Mouse (Mus musculus) limb, embryonic 14.5 days (tissue): Measurements from ENCODE around the gene Elac2. TPM values are rescaled to one million over a fixed set of nuclear protein-coding genes. Genes with fewer than 3 reads are reported as not detected.

Experiments used
- ATAC-seq: fragments of 200-750 bp; cut with Nextera tagmentation; 2 replicates; pipeline ENCODE4 v1.8.0; 2017; ENCODE audit warnings: low read depth, moderate number of reproducible peaks, moderate TSS enrichment; ENCODE audit not compliant: low FRiP score
- DNase-seq: peaks from one replicate; pipeline ENCODE4 v3.0.0-alpha.2; 2015; ENCODE audit warnings: low spot score
- H3K27ac ChIP-seq: fragments of 300-500 bp; sonication (generic); replicated peaks from 2 replicates; pipeline ENCODE4 v1.5.1; 2014; ENCODE audit warnings: low read depth, mild to moderate bottlenecking, low read length, moderate library complexity, mixed read lengths
- H3K27me3 ChIP-seq: fragments of 300-500 bp; sonication (generic); 2 replicates; pipeline ENCODE4 v1.6.1; 2014; ENCODE audit warnings: low read length, mixed read lengths; ENCODE audit not compliant: control insufficient read depth, insufficient read depth
- H3K36me3 ChIP-seq: fragments of 300-500 bp; sonication (generic); 2 replicates; pipeline ENCODE4 v1.6.1; 2014; ENCODE audit warnings: mild to moderate bottlenecking, low read length, moderate library complexity, mixed read lengths; ENCODE audit not compliant: control insufficient read depth, insufficient read depth
- H3K4me1 ChIP-seq: fragments of 300-500 bp; sonication (generic); 2 replicates; pipeline ENCODE4 v1.6.1; 2014; ENCODE audit warnings: antibody characterized with exemption, low read length, mixed read lengths; ENCODE audit not compliant: control insufficient read depth, insufficient read depth
- H3K4me2 ChIP-seq: fragments of 300-500 bp; sonication (generic); replicated peaks from 2 replicates; pipeline ENCODE4 v1.6.1; 2014; ENCODE audit warnings: low read depth, mild to moderate bottlenecking, low read length, moderate library complexity; ENCODE audit not compliant: severe bottlenecking
- H3K4me3 ChIP-seq: fragments of 300-500 bp; sonication (generic); replicated peaks from 2 replicates; pipeline ENCODE4 v1.5.1; 2014; ENCODE audit warnings: low read length
- H3K9ac ChIP-seq: fragments of 300-500 bp; sonication (generic); 2 replicates; pipeline ENCODE4 v1.6.1; 2014; ENCODE audit warnings: mild to moderate bottlenecking, low read depth, low read length, moderate library complexity; ENCODE audit not compliant: severe bottlenecking
- H3K9me3 ChIP-seq: fragments of 300-500 bp; sonication (generic); 2 replicates; pipeline ENCODE4 v1.6.1; 2016; ENCODE audit warnings: low read length; ENCODE audit not compliant: control insufficient read depth
- POLR2A ChIP-seq: fragments of 200-500 bp; IDR thresholded peaks from 2 replicates; pipeline ENCODE4 v1.8.0; 2012; ENCODE audit warnings: inconsistent platforms, mild to moderate bottlenecking, moderate library complexity, borderline replicate concordance; ENCODE audit not compliant: insufficient read depth, insufficient read length; ENCODE audit errors: extremely low read depth
- WGBS: fragments of 180-500 bp; shearing (Covaris S2); extraction: QIAGEN DNeasy Blood & Tissue Kit; methylation state at CpG from one replicate; pipeline ENCODE4 v1.1.7; 2014; 5-methylcytosine and 5-hydroxymethylcytosine counted together
- polyA plus RNA-seq, 2 experiments: library from polyadenylated mRNA; depleted of rRNA in 1 of 2; stranded (reverse) in 1 of 2; unstranded in 1 of 2; fragments of >200 nt; fragmentation: Nextera tagmentation in 1 of 2; extraction: Ambion mirVana in 1 of 2; gene quantifications; 2 replicates each; pipeline versions ENCODE4 v1.2.1 to v1.2.3; 2012 to 2014

Elac2 gene
- polyA plus RNA-seq, 2 experiments: 26.7 to 27.1 TPM

DNA sequence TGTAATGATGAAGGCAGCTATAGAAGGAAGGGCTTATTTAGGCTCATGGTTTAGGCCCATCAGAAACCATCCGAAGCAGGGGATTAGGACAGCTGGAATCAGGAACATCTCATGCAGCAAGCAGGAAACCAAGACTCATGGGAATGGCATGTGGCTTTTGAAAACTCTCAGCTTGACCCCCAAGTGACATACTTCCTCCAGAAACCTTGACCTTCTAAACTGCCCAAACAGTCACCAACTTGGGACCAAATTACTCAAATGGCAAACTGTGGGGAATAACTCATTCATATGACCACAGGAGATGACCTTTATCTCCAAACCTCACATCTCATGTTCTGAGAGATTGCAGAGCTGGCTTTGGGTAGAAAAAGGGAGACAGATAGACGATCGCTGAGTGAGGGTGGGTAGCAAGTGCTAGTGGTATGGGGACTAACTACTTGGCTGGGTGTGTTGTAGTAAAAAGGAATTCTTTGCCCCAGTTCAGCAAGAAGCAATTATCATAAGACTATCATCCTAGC lies 7.3 kb upstream of the Elac2 start:
- no peak overlapping the region for H3K9ac ChIP-seq
- H3K9me3 ChIP-seq: no peaks in the 10 kb centered on the region
- ATAC-seq (no peak), DNase-seq (no peak)
- H3K4me1 ChIP-seq: peaks cover 10% of the 10 kb centered on the region
- H3K4me2 ChIP-seq: no peak overlapping the region
- no peaks in the 10 kb centered on the region for H3K36me3 ChIP-seq
- TF ChIP-seq POLR2A: no peak
- peaks cover 5% of the 10 kb centered on the region; the same call in 1 of the 2 replicates for H3K27me3 ChIP-seq
- no peak overlapping the region for H3K27ac ChIP-seq
- H3K4me3 ChIP-seq: no peak overlapping the region
- WGBS: 68% methylated on average over 3 of the region's 3 CpGs

DNA sequence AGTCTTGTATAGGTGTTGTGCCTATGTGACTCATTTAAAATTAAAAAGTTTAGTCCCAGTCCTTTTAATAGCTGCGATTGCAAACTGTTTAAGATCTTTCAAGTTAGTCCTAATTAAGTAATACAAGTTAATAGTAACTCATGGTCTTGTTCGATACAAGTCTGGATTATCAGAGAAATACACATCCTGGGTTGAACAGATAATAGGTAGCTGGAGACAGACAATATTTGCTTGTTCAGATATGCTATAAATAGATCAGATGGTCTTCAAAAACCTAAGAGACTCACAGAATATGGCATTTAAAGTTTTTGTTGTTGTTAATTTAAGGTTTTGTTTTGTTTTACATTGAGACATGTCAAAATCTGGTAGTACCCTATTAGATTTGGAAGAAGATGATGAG lies 6.4 kb upstream of the Elac2 start:
- TF ChIP-seq POLR2A: no peak
- Histone ChIP-seq H3K27ac (no peak overlapping the region), H3K4me1 (peaks cover 10% of the 10 kb centered on the region), H3K4me3 (no peak overlapping the region), H3K9me3 (no peaks in the 10 kb centered on the region), H3K36me3 (no peaks in the 10 kb centered on the region), H3K27me3 (0 out of 2 replicates have a peak, but pooled peaks cover 5% of the 10 kb centered on the region), H3K9ac (no peak overlapping the region), H3K4me2 (no peak overlapping the region)
- 68% methylated on average over 2 of the region's 2 CpGs for WGBS
- ATAC-seq (no peak), DNase-seq (no peak)

DNA sequence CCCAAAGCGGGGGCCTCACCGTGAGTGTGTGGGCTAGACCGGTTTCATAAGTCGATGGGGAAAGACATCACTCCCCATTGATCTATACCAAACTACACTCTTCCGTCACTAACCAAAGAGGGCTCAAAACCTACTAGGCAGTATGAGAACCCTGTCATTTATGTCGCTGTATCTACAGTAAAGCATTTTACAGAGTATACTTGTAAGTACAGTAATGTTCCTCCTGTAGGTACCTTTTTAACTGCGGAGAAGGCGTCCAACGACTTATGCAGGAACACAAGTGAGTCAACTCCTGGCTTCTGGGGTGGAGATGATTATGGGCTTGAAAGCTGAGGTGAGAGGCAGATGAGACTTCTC lies 629 bp downstream of the Elac2 start:
- Histone ChIP-seq H3K27ac (no peak overlapping the region), H3K9me3 (no peaks in the 10 kb centered on the region), H3K4me2 (peak overlapping the region; percentile 93), H3K36me3 (peaks cover 35% of the 10 kb centered on the region), H3K9ac (peak overlapping the region; percentile 75), H3K4me1 (peaks cover 13% of the 10 kb centered on the region), H3K4me3 (peak overlapping the region; percentile 96), H3K27me3 (no peaks in the 10 kb centered on the region)
- no peak for ATAC-seq
- no peak for DNase-seq
- TF ChIP-seq POLR2A: no peak
- 11% methylated on average over 9 of the region's 9 CpGs for WGBS

DNA sequence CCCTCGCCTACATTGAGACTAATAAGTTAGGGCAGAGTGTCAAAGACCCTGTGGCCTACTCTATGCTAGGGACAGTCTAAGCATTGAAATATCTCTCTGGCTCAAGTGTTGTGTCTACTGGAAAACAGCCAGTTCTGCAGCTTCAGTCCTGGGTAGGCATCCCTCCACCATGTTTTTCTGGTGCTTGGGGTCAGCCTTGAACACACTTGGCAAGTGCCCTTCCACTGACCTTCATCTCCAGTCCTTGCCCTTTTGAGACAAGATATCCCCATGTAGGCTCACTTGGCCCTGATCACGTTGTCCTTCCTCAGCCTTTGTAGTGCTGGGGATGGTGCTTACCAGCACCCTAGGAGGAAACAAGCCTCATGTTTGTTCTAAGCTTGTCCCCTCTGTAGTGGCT lies 9.7 kb downstream of the Elac2 start:
- WGBS: 93% methylated on average over 2 of the region's 2 CpGs
- Histone ChIP-seq H3K27me3 (no peaks in the 10 kb centered on the region), H3K4me3 (no peak overlapping the region), H3K36me3 (peaks cover 89% of the 10 kb centered on the region), H3K4me2 (no peak overlapping the region), H3K9me3 (no peaks in the 10 kb centered on the region), H3K27ac (no peak overlapping the region), H3K4me1 (no peaks in the 10 kb centered on the region), H3K9ac (no peak overlapping the region)
- no peak for TF ChIP-seq POLR2A
- DNase-seq (no peak), ATAC-seq (no peak)

DNA sequence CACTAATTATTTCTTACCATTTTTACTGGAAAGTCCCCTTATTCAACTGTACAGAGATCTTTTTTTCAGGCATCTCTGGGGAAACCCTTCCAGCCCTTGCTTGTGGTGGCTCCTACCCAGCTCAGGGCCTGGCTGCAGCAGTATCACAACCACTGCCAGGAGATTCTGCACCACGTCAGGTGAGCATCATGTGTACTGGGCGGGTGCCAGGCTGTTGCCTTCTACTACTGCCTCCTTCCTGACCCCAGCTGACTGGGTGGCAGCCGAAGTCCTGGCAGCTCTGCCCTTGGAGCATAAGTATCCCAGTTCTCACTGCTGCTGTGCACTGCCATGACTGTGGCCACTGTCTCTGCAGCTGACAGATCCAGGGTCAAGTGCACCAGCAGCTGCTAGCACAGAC lies 19.6 kb downstream of the Elac2 start:
- ATAC-seq (no peak), DNase-seq (no peak)
- Histone ChIP-seq H3K27ac (no peak overlapping the region), H3K9me3 (no peaks in the 10 kb centered on the region), H3K4me2 (no peak overlapping the region), H3K4me3 (no peak overlapping the region), H3K27me3 (no peaks in the 10 kb centered on the region), H3K9ac (no peak overlapping the region), H3K4me1 (no peaks in the 10 kb centered on the region), H3K36me3 (peaks cover 88% of the 10 kb centered on the region)
- WGBS: 91% methylated on average over 3 of the region's 3 CpGs
- no peak for TF ChIP-seq POLR2A

DNA sequence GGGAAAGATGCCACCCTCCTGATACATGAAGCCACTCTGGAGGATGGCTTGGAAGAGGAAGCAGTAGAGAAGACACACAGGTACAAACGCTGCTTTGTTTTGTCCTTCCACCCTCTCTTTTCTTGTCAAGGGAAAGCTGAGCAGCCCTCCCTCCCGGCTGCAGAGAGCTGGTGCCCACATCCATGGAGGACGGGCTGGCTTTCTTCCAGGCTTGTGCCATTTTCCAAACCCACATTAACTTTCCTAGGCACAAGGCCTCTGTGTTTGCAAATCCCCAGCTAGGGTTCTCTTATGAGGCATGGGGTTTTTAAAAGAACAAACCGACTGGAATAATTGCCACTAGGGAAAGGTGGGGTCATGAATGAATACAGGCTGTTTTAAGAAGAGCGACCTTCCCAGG lies 20.8 kb downstream of the Elac2 start:
- no peak overlapping the region for H3K4me3 ChIP-seq
- no peak for ATAC-seq
- H3K36me3 ChIP-seq: peaks cover 87% of the 10 kb centered on the region
- 78% methylated on average over 5 of the region's 5 CpGs for WGBS
- no peak for DNase-seq
- no peaks in the 10 kb centered on the region for H3K4me1 ChIP-seq
- H3K27me3 ChIP-seq: no peaks in the 10 kb centered on the region
- no peak for TF ChIP-seq POLR2A
- no peak overlapping the region for H3K9ac ChIP-seq
- no peaks in the 10 kb centered on the region for H3K9me3 ChIP-seq
- H3K4me2 ChIP-seq: no peak overlapping the region
- no peak overlapping the region for H3K27ac ChIP-seq
